Mouse (Mus musculus) layer of hippocampus, adult 6 months (tissue): ENCODE results near the gene Osgin1. TPM values are rescaled to one million over a fixed set of nuclear protein-coding genes. Genes with fewer than 3 reads are reported as not detected.

ENCODE experiments used
- long read RNA-seq, 2 experiments: library from polyadenylated mRNA; unstranded; transcript quantifications; one replicate each; pipeline ENCODE4 v2.0.0; 2019 to 2020
- polyA plus RNA-seq: library from polyadenylated mRNA; unstranded; fragments of <200 nt; fragmentation: Nextera tagmentation; gene quantifications from 2 replicates; pipeline ENCODE4 v1.2.3, GENCODE M21; 2021

Gene Osgin1
- 0.63 and 0.73 TPM in 2 replicates for polyA plus RNA-seq
- long read RNA-seq, experiment 1, result 0 reads
- long read RNA-seq, experiment 2, partial matches to known transcripts, result 0 of 3 reads
- long read RNA-seq, experiment 2, other reads (novel, unspliced or antisense), result 2 of 3 reads

DNA sequence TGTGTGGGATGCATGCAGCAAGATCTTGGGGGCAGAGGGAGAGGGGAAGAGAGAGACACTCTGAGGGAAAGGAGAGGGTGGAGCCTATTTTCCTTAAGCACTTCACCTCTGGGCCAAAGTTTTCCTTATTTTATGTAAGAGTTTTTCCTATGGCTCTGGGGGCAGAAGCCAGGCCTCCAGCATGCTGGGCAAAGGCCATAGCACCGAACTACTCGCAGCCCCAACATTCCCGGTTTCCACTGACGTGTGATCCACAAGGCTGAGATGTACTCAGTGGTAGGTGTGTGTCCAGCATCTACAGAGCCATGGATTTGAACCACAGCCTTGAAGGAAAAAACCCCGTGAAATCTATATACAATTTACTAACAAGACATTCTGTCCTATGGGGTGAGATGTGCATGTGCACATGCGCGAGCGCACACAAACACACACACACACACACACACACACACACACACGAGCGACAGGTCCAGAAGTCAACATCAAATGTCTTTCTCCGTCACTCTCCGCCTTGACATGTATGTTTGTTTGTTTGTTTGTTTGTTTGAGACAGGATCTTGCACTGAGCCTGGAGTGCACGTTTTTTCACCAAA lies at the start of gene Osgin1:
Gene Osgin1 (plus strand): TSS at position 543 of the 593 bp plus-strand sequence.

GRCm38 (mm10) chr8:119394524-119395026 lies 39.3 kb upstream of the Osgin1 start, which contains the start of gene Mlycd:
TSS of gene Mlycd (plus strand) at chr8:119394878.

DNA sequence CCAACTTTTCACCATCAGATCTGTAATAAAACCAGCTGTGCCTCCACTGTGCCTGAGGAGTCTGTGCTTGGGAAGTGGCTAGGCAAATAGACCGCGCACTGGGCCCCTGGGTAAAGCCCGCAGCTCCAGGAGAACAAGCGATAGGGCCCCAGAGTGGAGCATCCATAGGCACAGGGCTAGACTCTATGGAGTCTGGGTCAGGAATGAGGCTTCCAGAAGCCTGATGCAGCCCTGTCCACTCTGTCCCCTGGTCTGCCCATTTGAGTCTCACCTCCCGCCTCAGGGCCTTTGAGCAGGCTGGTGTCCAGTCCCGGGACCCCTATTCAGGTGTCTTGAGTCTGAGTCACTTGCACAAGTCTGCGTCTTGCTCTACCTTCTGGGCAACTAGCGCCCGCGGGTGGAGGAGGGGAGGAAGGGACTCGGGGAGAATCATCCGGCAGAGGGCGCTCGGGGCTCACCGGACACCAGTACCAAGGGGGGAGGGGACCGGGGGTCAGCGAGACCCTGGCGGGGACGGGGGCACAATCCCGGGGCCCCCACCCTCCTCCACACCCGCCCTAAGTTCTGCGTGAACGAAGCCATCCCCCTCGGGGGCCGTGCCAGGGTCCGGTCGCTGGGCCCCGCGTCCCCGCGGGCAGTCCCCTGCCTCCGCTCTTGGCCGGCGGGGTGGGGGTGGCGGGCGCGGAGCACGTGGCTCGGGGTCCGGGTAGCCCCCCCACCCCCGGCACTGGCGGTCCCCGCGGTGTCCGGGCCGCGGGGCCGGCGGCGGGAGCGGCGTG lies 12.5 kb downstream of the Osgin1 start, which contains the start of gene Necab2:
Gene Necab2 (plus strand): TSS at position 509 of the 779 bp plus-strand sequence.

Other genes with a start within 250 kb of the Osgin1 start
- gene Hsbp1, start 89.6 kb upstream of the Osgin1 start, polyA plus RNA-seq, result 795 and 801 TPM in 2 replicates
- gene Mlycd, start 39.2 kb upstream of the Osgin1 start, polyA plus RNA-seq, result 18.0 and 25.3 TPM in 2 replicates
- gene Necab2, start 12.6 kb downstream of the Osgin1 start, polyA plus RNA-seq, result 60.4 and 76.7 TPM in 2 replicates
- not detected in 2 replicates for gene Slc38a8, start 67.6 kb downstream of the Osgin1 start, polyA plus RNA-seq
- gene Mbtps1, start 124.6 kb downstream of the Osgin1 start, polyA plus RNA-seq, result 15.0 and 16.7 TPM in 2 replicates
- gene Hsdl1, start 141.1 kb downstream of the Osgin1 start, polyA plus RNA-seq, result 39.3 and 40.8 TPM in 2 replicates
- gene Dnaaf1, start 141.1 kb downstream of the Osgin1 start, polyA plus RNA-seq, result 0.79 and 0.95 TPM in 2 replicates
- 3.2 and 3.5 TPM in 2 replicates for gene Taf1c, start 171.1 kb downstream of the Osgin1 start, polyA plus RNA-seq
- gene Adad2, start 178.6 kb downstream of the Osgin1 start, polyA plus RNA-seq, result 0.08 TPM in 1 of 2 replicates, not detected in the other
- 4.7 TPM in 2 replicates for gene Kcng4, start 201.6 kb downstream of the Osgin1 start, polyA plus RNA-seq
- 12.7 and 15.6 TPM in 2 replicates for gene Wfdc1, start 232.2 kb downstream of the Osgin1 start, polyA plus RNA-seq